Mouse (Mus musculus): Measurements from ENCODE around the gene Six4.
"Not testable (repeated sequence)": the region's sequence is repeated elsewhere in the genome, so short reads cannot be mapped to it uniquely, and the experiment has no call there.

- TF ChIP-seq CTCF (IDR thresholded peaks at IDR 0.05; ENCODE audit: extremely low read depth, insufficient read length, insufficient replicate concordance, low read depth, low read length); POLR2A (IDR thresholded peaks at IDR 0.05; ENCODE audit: low read depth, low read length): not testable (repeated sequence)
These were observed 37.8 kb upstream of the Six4 start for GRCm38 (mm10) chr12:73151038-73151437.

Data from small intestine, adult 2 months (tissue).